Mouse (Mus musculus): ENCODE measurements around the gene Slc22a3. TPM values are rescaled to one million over a fixed set of nuclear protein-coding genes. Genes with fewer than 3 reads are reported as not detected.

Gene Slc22a3
- polyA plus RNA-seq, 1 experiment from 2014 or later = 0.05 TPM

DNA sequence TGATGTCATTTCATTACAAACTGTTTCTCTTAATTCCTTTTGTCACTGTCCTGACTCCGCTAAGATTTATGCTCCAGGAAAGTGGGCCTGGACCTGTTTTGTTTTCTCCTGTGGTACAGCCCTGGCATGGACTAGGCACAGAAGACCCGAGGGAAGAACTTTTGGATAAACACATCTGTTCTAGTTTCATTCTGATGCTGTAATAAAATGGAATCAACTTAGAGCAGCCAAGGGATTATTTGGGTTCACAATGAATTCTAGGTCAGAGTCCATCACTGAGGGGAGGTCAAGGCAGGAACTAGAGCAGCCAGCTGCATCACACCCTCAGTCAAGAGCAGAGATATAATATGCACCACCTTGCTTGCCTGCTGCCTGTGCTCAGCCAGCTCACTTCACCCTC lies 119.7 kb downstream of the Slc22a3 start:
- 70% methylated on average over 2 of the region's 2 CpGs for WGBS

DNA sequence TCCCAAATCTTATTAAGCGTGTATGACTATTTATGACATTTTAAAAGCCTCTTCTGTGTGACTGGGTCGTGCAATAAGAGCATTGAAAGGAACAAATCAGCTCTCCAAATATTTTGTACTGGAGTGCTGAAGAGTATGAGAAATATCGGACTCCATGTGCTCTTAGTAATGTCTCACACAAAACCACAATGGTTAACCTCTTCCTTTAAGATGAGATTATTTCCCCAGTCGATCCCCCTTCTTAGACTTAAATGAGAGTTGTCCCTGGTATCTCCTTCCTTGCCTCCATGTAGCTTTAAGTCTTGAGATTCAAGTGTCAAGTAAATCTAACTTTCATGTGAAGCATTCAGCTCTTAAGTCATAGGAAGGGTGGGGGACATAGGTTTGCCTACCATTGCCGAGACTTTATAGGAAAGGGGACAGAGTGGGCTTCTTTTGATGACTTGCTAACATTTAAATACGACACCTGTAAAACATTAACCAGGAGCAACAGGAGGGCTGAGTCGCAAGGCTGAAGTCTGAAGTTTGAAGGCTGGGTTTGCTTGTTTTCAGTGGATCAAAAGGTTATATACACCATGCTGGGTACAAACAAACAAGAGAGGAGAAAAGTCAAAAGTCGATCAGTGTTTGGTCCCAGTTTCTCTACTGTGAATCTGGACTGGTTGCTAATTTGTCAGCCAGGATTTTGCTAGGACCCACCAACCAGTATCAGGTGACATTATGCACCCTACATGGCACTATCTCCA lies 122.3 kb downstream of the Slc22a3 start:
- no peak for DNase-seq (ENCODE audit: low spot score)

More for the DNA sequence above, 119.7 kb downstream of the Slc22a3 start:
- Histone ChIP-seq H3K4me2 (replicated peaks; ENCODE audit: low read depth) (no peak overlapping the region), H3K27me3 (ENCODE audit: control insufficient read depth, insufficient read depth, low read length) (no peaks in the 10 kb centered on the region), H3K27ac (replicated peaks) (no peak overlapping the region), H3K4me3 (ENCODE audit: low read depth, low read length) (no peak overlapping the region), H3K4me1 (replicated peaks; ENCODE audit: control insufficient read depth, insufficient read depth) (no peaks in the 10 kb centered on the region), H3K9me3 (ENCODE audit: control insufficient read depth, low read length) (no peaks in the 10 kb centered on the region), H3K9ac (ENCODE audit: low read length) (no peak overlapping the region), H3K36me3 (ENCODE audit: control insufficient read depth, insufficient read depth, low read length) (no peaks in the 10 kb centered on the region)
- ATAC-seq (ENCODE audit: low FRiP score, low TSS enrichment) (no peak), DNase-seq (ENCODE audit: low spot score) (no peak)
- TF ChIP-seq CTCF (IDR thresholded peaks at IDR 0.05; ENCODE audit: low read depth) (no peak), EP300 (optimal IDR thresholded peaks at IDR 0.05) (no peak)

DNA sequence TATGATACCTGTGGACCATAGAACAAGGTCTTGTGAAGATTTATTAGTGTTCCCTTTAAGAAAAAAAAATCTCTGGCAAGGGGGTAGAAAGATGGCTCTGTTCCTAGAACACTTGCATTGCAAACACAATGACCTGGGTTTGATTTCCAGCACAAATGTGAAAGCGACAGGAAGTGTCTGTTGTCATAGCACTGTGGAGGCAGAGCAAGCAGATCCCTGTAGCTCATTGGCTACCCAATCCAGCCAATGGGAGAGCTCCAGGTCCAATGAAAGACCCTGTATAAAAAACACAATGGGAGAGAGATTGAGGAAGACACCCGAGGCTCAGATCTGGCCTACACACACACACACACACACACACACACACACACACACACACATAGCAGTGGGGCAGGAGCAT lies 125.0 kb downstream of the Slc22a3 start:
- Histone ChIP-seq H3K9me3 (ENCODE audit: control insufficient read depth, low read length) (no peaks in the 10 kb centered on the region), H3K9ac (ENCODE audit: low read length) (no peak overlapping the region), H3K4me2 (replicated peaks; ENCODE audit: low read depth) (no peak overlapping the region), H3K27me3 (ENCODE audit: control insufficient read depth, insufficient read depth, low read length) (no peaks in the 10 kb centered on the region), H3K27ac (replicated peaks) (no peak overlapping the region), H3K36me3 (ENCODE audit: control insufficient read depth, insufficient read depth, low read length) (no peaks in the 10 kb centered on the region), H3K4me3 (ENCODE audit: low read depth, low read length) (no peak overlapping the region), H3K4me1 (replicated peaks; ENCODE audit: control insufficient read depth, insufficient read depth) (no peaks in the 10 kb centered on the region)
- DNase-seq (ENCODE audit: low spot score) (no peak), ATAC-seq (ENCODE audit: low FRiP score, low TSS enrichment) (no peak)
- TF ChIP-seq CTCF (IDR thresholded peaks at IDR 0.05; ENCODE audit: low read depth) = no peak
- no peak for TF ChIP-seq EP300 (optimal IDR thresholded peaks at IDR 0.05)
- WGBS = 30% methylated on average over 2 of the region's 2 CpGs

More for the DNA sequence above, 122.3 kb downstream of the Slc22a3 start:
- Histone ChIP-seq H3K27ac (replicated peaks) (no peak overlapping the region), H3K4me1 (replicated peaks; ENCODE audit: control insufficient read depth, insufficient read depth) (no peaks in the 10 kb centered on the region), H3K36me3 (ENCODE audit: control insufficient read depth, insufficient read depth, low read length) (no peaks in the 10 kb centered on the region), H3K9me3 (ENCODE audit: control insufficient read depth, low read length) (no peaks in the 10 kb centered on the region), H3K27me3 (ENCODE audit: control insufficient read depth, insufficient read depth, low read length) (no peaks in the 10 kb centered on the region), H3K4me3 (ENCODE audit: low read depth, low read length) (no peak overlapping the region), H3K9ac (ENCODE audit: low read length) (no peak overlapping the region), H3K4me2 (replicated peaks; ENCODE audit: low read depth) (no peak overlapping the region)
- 54% methylated on average over 8 of the region's 8 CpGs for WGBS
- ATAC-seq (ENCODE audit: low FRiP score, low TSS enrichment) = no peak
- TF ChIP-seq EP300 (optimal IDR thresholded peaks at IDR 0.05) (no peak), CTCF (IDR thresholded peaks at IDR 0.05; ENCODE audit: low read depth) (no peak)

DNA sequence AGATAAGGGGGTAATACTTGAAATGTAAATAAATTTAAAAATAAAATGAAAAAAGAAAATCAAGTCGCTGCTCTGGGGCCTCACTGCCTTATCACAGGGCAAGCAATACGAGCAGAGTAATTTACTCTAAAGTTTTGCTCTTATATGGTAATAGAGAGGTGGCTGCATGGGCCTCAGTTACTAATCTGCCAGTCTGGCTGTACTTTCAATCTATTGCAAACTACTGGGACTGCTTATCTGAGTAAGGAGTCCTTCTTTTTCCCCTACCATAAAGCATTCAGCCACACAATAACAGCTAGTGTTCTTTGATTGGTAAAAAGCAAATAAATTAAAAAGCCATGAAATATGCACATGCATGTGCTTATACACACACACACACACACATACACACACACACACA lies 125.9 kb downstream of the Slc22a3 start:
- no peak overlapping the region for H3K27ac ChIP-seq (replicated peaks)
- TF ChIP-seq EP300 (optimal IDR thresholded peaks at IDR 0.05) (no peak), CTCF (IDR thresholded peaks at IDR 0.05; ENCODE audit: low read depth) (no peak)
- no peak overlapping the region for H3K9ac ChIP-seq (ENCODE audit: low read length)
- 42% methylated on average over 2 of the region's 2 CpGs for WGBS
- DNase-seq (ENCODE audit: low spot score) = no peak
- no peak overlapping the region for H3K4me3 ChIP-seq (ENCODE audit: low read depth, low read length)
- H3K27me3 ChIP-seq (ENCODE audit: control insufficient read depth, insufficient read depth, low read length) = no peaks in the 10 kb centered on the region
- no peak overlapping the region for H3K4me2 ChIP-seq (replicated peaks; ENCODE audit: low read depth)
- no peaks in the 10 kb centered on the region for H3K36me3 ChIP-seq (ENCODE audit: control insufficient read depth, insufficient read depth, low read length)
- no peaks in the 10 kb centered on the region for H3K4me1 ChIP-seq (replicated peaks; ENCODE audit: control insufficient read depth, insufficient read depth)
- no peak for ATAC-seq (ENCODE audit: low FRiP score, low TSS enrichment)
- no peaks in the 10 kb centered on the region for H3K9me3 ChIP-seq (ENCODE audit: control insufficient read depth, low read length)

DNA sequence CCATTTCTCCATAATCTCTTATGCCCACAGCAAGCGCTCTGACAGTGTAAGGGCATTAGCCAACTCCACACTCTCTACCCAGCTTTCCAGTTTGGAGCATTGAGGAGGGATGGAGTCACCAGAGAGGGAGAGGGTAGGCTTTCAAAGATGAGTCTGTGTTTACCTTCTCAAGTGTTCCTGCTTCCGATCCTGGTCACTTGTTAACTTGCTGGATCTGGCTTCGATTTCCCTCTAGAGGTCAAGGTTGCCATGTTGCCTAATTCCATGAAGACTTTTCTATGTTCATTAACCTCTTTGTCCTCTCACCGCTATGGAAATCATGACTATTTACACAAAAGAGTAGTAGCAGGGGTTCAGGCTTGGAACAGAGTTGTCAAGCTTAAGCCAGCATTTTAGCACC lies 127.2 kb downstream of the Slc22a3 start:
- Histone ChIP-seq H3K9me3 (ENCODE audit: control insufficient read depth, low read length) (no peaks in the 10 kb centered on the region), H3K27me3 (ENCODE audit: control insufficient read depth, insufficient read depth, low read length) (no peaks in the 10 kb centered on the region), H3K4me3 (ENCODE audit: low read depth, low read length) (no peak overlapping the region), H3K36me3 (ENCODE audit: control insufficient read depth, insufficient read depth, low read length) (no peaks in the 10 kb centered on the region), H3K4me2 (replicated peaks; ENCODE audit: low read depth) (no peak overlapping the region), H3K27ac (replicated peaks) (no peak overlapping the region), H3K9ac (ENCODE audit: low read length) (no peak overlapping the region), H3K4me1 (replicated peaks; ENCODE audit: control insufficient read depth, insufficient read depth) (no peaks in the 10 kb centered on the region)
- ATAC-seq (ENCODE audit: low FRiP score, low TSS enrichment) (no peak), DNase-seq (ENCODE audit: low spot score) (no peak)
- WGBS = 70% methylated on average over 4 of the region's 4 CpGs
- TF ChIP-seq CTCF (IDR thresholded peaks at IDR 0.05; ENCODE audit: low read depth) = no peak
- TF ChIP-seq EP300 (optimal IDR thresholded peaks at IDR 0.05) = no peak

DNA sequence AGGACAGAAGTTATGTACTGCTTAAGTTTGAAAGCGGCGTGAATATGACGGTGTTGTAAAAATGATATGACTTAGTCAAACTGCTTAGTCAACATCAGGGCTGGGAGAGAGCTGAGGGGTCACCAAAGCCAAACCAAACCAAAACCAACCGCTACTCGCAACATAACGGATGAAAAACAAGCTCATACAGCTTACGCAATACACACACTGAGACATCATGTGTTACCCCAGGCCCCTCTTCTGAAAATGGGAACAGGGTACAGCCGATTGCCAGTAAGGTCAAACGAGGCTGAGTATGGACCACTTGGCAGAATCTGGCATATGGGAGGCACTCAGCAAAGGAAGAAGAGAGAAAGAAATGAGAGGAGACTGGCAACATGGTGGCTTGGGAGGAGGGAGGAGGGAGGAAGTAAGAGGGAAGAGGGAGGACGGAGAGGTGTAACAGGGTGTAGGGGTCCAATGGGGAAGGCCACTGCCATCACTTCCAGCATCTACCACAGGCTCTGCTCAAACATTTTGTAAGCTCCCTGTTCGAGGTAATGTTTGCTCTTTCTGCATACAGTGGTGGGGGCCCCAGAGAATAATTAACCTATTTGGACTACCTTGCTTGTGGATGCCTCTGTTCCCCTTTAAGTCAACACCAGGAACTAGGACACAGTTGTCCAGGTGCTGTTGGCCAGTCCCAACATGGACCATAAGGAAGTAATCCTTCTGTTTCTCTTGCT lies 129.4 kb downstream of the Slc22a3 start, which contains the start of gene Plg:
TSS of gene Plg (plus strand) at position 628 of the 725 bp plus-strand sequence.
- no peaks in the 10 kb centered on the region for H3K9me3 ChIP-seq (ENCODE audit: control insufficient read depth, low read length)
- H3K4me1 ChIP-seq (replicated peaks; ENCODE audit: control insufficient read depth, insufficient read depth) = no peaks in the 10 kb centered on the region
- no peaks in the 10 kb centered on the region for H3K27me3 ChIP-seq (ENCODE audit: control insufficient read depth, insufficient read depth, low read length)
- no peak within 1 kb of the TSS for H3K27ac ChIP-seq (replicated peaks)
- no peak within 1 kb of the TSS for H3K4me3 ChIP-seq (ENCODE audit: low read depth, low read length)
- H3K9ac ChIP-seq (ENCODE audit: low read length) = no peak within 1 kb of the TSS
- H3K4me2 ChIP-seq (replicated peaks; ENCODE audit: low read depth) = no peak within 1 kb of the TSS
- TF ChIP-seq EP300 (optimal IDR thresholded peaks at IDR 0.05) (no peak), CTCF (IDR thresholded peaks at IDR 0.05; ENCODE audit: low read depth) (no peak)
- ATAC-seq (ENCODE audit: low FRiP score, low TSS enrichment) (no peak), DNase-seq (ENCODE audit: low spot score) (no peak)
- WGBS = 82% methylated on average over 11 of the region's 11 CpGs
- no peaks in the 10 kb centered on the region for H3K36me3 ChIP-seq (ENCODE audit: control insufficient read depth, insufficient read depth, low read length)

Measured in stomach, postnatal 0 days (tissue).